Mouse (Mus musculus) neural tube, embryonic 14.5 days (tissue): ENCODE data around the gene Enkur. TPM values are rescaled to one million over a fixed set of nuclear protein-coding genes. Genes with fewer than 3 reads are reported as not detected.

Source experiments
- ATAC-seq: fragments of 200-750 bp; cut with Nextera tagmentation; 2 replicates; pipeline ENCODE4 v1.8.0; 2017; ENCODE audit warnings: low read depth, mild to moderate bottlenecking, moderate TSS enrichment, moderate library complexity
- H3K27ac ChIP-seq: fragments of 300-500 bp; sonication (generic); 2 replicates; pipeline ENCODE4 v1.5.1; 2014; ENCODE audit warnings: low read depth, mild to moderate bottlenecking, control low read depth, low read length, moderate library complexity, mixed read lengths
- H3K27me3 ChIP-seq: fragments of 300-500 bp; sonication (generic); 2 replicates; pipeline ENCODE4 v1.6.1; 2014; ENCODE audit warnings: low read length; ENCODE audit not compliant: control insufficient read depth, insufficient read depth
- H3K36me3 ChIP-seq: fragments of 300-500 bp; sonication (generic); 2 replicates; pipeline ENCODE4 v1.6.1; 2014; ENCODE audit warnings: low read length, mixed read lengths; ENCODE audit not compliant: control insufficient read depth, insufficient read depth
- H3K4me1 ChIP-seq: fragments of 300-500 bp; sonication (generic); 2 replicates; pipeline ENCODE4 v1.6.1; 2014; ENCODE audit warnings: low read length; ENCODE audit not compliant: control insufficient read depth, insufficient read depth
- H3K4me2 ChIP-seq: fragments of 300-500 bp; sonication (generic); 2 replicates; pipeline ENCODE4 v1.6.1; 2014; ENCODE audit warnings: mild to moderate bottlenecking, low read depth, low read length, control low read depth
- H3K4me3 ChIP-seq: fragments of 300-500 bp; sonication (generic); 2 replicates; pipeline ENCODE4 v1.5.1; 2014; ENCODE audit warnings: low read depth, low read length, control low read depth, mixed read lengths
- H3K9ac ChIP-seq: fragments of 300-500 bp; sonication (generic); replicated peaks from 2 replicates; pipeline ENCODE4 v1.6.1; 2014; ENCODE audit warnings: low read depth, mild to moderate bottlenecking, control low read depth, low read length, mixed read lengths
- H3K9me3 ChIP-seq: fragments of 300-500 bp; sonication (generic); 2 replicates; pipeline ENCODE4 v1.6.1; 2016; ENCODE audit warnings: low read length; ENCODE audit not compliant: control insufficient read depth
- WGBS: fragments of 180-500 bp; shearing (Covaris S2); extraction: QIAGEN DNeasy Blood & Tissue Kit; methylation state at CpG from one replicate; pipeline ENCODE4 v1.1.7; 2014; 5-methylcytosine and 5-hydroxymethylcytosine counted together
- polyA plus RNA-seq: library from polyadenylated mRNA; unstranded; fragments of >200 nt; fragmentation: Nextera tagmentation; extraction: Ambion mirVana; gene quantifications from 2 replicates; pipeline ENCODE4 v1.2.1, GENCODE M21; 2014

The Enkur gene
- polyA plus RNA-seq, 1 experiment from 2014 or later: 6.3 TPM

DNA sequence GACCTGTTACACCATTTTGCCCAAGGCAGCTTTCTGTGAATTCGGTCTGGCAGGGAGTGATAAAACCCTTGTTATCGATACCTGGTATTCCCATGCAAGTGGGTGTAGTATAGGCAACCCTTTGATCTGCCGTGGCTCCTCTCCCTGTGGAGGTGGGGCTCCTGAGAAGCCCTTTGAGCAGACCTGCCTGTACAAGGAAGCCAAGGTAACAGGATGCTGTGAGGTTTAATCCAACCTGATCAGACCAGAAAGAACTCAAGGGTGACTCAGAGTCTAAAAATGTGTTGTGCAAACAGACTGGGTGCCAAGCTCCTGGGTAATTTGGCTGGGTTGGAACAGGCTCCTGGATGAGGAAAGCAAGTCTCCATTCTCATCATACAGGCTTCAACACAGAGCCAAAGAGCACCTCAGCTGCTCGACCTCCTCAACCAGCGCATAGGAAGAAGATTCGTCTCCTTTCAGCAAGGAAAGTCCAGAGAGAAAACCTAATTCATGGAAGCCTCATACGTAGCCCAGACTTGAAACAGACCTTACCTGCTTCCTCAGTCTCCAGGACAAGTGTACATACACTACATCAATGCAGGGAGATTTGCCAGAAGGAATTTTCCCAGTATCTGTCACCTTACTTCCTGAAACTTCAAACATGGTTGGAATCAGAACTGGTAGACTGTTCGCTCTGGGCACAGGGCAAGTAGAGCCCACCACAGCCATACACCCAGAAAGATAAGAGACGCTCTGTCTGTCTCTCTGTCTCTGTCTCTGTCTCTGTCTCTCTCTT, 29.9 kb upstream of the Enkur start:
- Histone ChIP-seq H3K9me3 (no peaks in the 10 kb centered on the region), H3K4me1 (no peaks in the 10 kb centered on the region), H3K4me3 (no peak overlapping the region), H3K9ac (no peak overlapping the region), H3K4me2 (no peak overlapping the region), H3K36me3 (no peaks in the 10 kb centered on the region), H3K27me3 (no peaks in the 10 kb centered on the region), H3K27ac (no peak overlapping the region)
- no peak for ATAC-seq
- WGBS: 85% methylated on average over 9 of the region's 9 CpGs

DNA sequence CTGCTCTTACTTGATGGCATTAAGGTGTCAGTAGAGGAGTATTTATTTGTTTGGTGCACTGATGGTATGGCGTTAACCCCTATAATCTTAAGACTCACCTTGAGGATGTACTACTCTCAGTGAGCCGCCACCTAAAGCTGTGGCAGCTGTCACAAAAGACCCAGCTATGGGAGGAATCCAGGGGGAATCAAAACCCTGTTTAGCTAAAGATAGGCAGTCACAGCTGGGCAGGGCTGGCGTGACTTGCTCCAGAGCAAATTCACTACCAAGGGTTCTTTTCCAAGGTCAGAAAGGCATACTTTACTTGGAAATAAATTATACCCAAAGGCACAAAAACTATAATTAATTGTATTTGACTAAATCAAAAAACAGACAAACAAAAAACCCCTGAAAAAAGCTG, 26.0 kb upstream of the Enkur start:
- 84% methylated on average over 3 of the region's 3 CpGs for WGBS
- no peaks in the 10 kb centered on the region for H3K4me1 ChIP-seq
- H3K27me3 ChIP-seq: no peaks in the 10 kb centered on the region
- H3K36me3 ChIP-seq: no peaks in the 10 kb centered on the region
- no peak overlapping the region for H3K4me2 ChIP-seq
- H3K27ac ChIP-seq: no peak overlapping the region
- ATAC-seq: no peak
- no peaks in the 10 kb centered on the region for H3K9me3 ChIP-seq
- H3K9ac ChIP-seq: no peak overlapping the region
- no peak overlapping the region for H3K4me3 ChIP-seq

DNA sequence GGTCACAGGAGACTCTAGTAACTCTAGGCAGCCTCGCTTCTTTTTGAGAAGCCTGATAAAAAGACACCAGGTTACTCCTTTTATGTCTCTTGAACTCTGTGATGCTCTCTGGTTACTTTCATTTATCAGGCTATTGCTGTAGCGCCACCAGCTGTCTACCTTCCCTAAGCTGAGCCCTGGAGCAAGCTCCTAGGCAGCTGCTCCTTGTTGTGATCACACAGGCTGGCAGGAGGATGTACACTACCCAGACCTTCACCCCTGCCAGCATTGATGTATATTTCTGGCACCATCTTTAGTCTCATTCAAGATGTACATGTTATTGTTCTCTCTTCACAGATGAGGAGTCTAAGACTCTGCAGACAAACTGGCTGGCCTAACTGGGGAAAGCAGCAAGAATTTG, 25.1 kb upstream of the Enkur start:
- Histone ChIP-seq H3K36me3 (no peaks in the 10 kb centered on the region), H3K4me3 (no peak overlapping the region), H3K27ac (no peak overlapping the region), H3K4me2 (no peak overlapping the region), H3K4me1 (no peaks in the 10 kb centered on the region), H3K9ac (no peak overlapping the region), H3K9me3 (no peaks in the 10 kb centered on the region), H3K27me3 (no peaks in the 10 kb centered on the region)
- ATAC-seq: no peak
- WGBS: 74% methylated on average over 2 of the region's 2 CpGs

DNA sequence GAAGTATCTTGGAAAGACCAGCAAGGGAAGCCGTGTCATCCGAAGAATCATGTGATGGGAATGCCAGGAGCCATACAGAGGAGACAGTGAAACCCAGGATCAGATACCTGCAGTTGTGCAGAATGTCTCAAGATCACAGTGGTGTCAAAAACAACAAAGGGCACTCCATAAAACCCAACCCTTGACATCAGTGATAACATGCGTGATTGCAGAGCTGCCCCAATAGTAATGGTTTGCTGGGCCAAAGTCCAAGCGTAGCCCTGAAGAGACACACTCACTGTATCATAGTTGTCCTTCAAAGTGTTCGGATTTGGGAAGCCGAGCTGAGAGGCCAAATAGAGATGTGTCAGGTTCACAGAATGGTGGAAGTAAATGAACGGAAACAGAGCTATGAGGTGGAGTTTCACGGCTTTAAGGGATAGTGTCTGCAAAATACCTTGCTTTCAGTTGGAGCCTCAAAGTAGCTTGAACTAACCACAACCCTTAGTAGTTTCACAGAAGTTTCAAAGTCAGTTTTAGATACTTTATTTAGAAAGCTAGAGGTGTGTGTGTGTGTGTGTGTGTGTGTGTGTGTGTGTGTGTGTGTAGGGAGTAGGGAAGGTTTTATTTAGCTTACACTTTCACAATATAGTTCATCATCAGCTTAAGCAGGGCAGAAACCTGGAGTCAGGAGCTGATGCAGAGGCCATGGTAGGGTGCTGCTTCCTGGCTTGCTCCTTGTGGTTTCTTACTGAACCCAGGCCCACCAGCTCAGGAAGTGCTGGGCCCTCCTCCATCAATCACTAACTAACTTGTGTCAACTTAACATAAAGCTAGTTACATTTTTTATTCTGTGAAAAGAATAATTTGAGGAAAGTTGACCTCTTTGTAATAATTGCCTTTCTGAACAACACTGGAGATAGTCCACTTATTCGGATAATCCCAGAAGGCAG, 17.6 kb upstream of the Enkur start:
- H3K27me3 ChIP-seq: no peaks in the 10 kb centered on the region
- H3K4me1 ChIP-seq: no peaks in the 10 kb centered on the region
- H3K4me3 ChIP-seq: no peak overlapping the region
- no peaks in the 10 kb centered on the region for H3K36me3 ChIP-seq
- H3K9ac ChIP-seq: no peak overlapping the region
- no peak overlapping the region for H3K27ac ChIP-seq
- ATAC-seq: no peak
- no peaks in the 10 kb centered on the region for H3K9me3 ChIP-seq
- WGBS: 96% methylated on average over 9 of the region's 9 CpGs
- H3K4me2 ChIP-seq: no peak overlapping the region

DNA sequence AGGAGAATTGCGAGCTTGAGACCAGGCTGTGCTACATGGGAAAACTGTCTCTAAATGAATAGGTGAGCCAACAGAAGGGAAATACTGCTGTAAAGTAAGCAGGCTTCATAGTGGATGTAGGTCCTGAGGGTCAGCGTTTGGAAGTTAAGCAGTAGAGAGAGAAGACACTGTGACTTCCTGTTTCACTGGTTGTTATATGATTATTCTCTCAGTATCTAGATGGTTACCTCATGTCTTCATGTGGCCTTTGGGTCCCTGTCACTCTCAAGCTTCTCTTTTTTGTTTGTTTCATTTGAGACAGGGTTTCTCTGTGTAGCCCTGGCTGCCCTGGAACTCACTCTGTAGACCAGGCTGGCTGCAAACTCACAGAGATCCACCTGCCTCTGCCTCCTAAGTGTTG, 10.1 kb upstream of the Enkur start:
- no peak for ATAC-seq
- Histone ChIP-seq H3K4me3 (no peak overlapping the region), H3K9me3 (no peaks in the 10 kb centered on the region), H3K36me3 (no peaks in the 10 kb centered on the region), H3K4me1 (no peaks in the 10 kb centered on the region), H3K4me2 (no peak overlapping the region), H3K27me3 (no peaks in the 10 kb centered on the region), H3K9ac (no peak overlapping the region), H3K27ac (no peak overlapping the region)
- WGBS: 93% methylated on average over 2 of the region's 2 CpGs

DNA sequence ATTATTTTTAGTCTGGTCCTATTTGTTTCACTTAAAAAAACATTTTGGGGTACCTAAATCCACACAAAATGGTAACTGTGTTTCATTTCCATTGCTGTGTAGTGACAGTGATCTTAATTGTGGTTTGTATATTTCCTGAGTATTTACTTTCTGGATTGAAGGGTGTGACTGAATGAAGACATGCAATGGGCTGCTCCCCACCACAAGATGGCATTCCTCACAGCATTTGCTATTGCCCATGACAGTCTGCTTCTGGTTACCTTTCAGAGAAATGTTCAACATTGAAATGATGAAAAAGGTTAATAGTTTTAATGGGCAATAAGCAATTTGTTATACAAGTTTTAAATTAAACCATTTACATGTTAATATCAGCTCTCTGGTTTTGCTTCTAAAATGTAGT, 9.2 kb upstream of the Enkur start:
- Histone ChIP-seq H3K4me2 (no peak overlapping the region), H3K27me3 (no peaks in the 10 kb centered on the region), H3K27ac (no peak overlapping the region), H3K4me1 (no peaks in the 10 kb centered on the region), H3K9me3 (no peaks in the 10 kb centered on the region), H3K4me3 (no peak overlapping the region), H3K36me3 (no peaks in the 10 kb centered on the region), H3K9ac (no peak overlapping the region)
- no peak for ATAC-seq

DNA sequence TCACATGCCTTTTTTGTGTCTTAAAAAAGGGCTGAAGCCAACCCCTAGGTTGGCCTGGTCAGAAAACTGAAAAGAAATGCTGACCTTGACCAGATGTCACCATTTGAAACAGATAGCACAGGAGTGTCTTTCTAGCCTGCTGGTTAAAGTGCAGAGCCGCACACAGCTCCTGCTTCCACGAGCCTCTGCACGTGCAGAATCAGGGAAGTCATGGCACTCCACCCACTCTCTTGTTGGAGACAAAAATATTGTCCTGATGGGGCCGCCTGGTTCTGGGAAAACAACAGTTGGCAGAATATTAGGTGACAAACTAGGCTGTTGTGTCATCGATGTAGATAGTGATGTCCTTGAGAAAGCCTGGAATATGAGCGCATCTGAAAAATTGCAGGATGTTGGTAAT, 6.2 kb upstream of the Enkur start:
- H3K9ac ChIP-seq: no peak overlapping the region
- no peak for ATAC-seq

DNA sequence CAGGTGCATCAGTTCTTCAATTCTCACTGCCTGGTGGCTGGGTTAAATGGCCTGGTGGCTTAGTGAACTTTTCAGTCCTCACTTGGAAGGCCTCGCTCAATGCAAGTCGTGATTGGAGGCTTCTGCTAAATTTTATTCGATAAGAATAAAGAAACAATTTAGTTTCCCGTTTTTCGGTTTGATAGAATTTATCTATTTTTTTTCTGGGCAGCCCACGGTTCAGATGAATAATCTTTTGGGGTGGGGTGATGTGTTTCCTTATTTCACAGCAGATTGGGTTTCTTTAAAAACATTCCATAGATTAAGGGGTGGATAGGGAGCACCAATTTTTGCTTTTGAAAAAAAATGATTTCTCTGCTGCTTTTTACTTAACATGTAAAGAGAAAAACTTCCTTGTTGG, 1.1 kb upstream of the Enkur start:
- Histone ChIP-seq H3K4me1 (peaks cover 5% of the 10 kb centered on the region; the same call in 1 of the 2 replicates), H3K9ac (peak overlapping the region; percentile 70), H3K27me3 (no peaks in the 10 kb centered on the region), H3K9me3 (no peaks in the 10 kb centered on the region), H3K27ac (no peak overlapping the region), H3K36me3 (no peaks in the 10 kb centered on the region), H3K4me3 (peak overlapping the region; percentile 68), H3K4me2 (peak overlapping the region; percentile 60)
- WGBS: 48% methylated on average over 6 of the region's 6 CpGs
- no peak for ATAC-seq

More for the DNA sequence above, 6.2 kb upstream of the Enkur start:
- no peaks in the 10 kb centered on the region for H3K27me3 ChIP-seq
- H3K9me3 ChIP-seq: no peaks in the 10 kb centered on the region
- no peak overlapping the region for H3K4me3 ChIP-seq
- H3K36me3 ChIP-seq: no peaks in the 10 kb centered on the region
- WGBS: 83% methylated on average over 6 of the region's 6 CpGs
- peaks cover 3% of the 10 kb centered on the region; the same call in 1 of the 2 replicates for H3K4me1 ChIP-seq
- no peak overlapping the region for H3K4me2 ChIP-seq
- no peak overlapping the region for H3K27ac ChIP-seq

DNA sequence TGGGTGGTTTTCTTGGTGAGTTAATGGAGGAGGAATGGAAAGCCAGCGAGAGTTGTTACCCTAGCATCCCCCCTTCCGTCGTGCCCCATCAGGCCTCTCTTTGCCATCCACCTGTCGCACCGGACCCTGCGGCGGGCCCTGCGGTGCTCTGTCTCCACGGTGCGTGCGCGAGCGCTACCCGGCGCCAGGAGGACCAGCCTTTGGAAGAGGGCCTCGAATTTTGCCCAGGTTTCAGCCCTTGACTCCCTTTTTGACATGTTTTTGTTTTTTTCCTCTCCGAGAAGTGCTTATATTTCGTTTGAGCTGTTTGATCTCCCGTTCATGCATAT, 630 bp upstream of the Enkur start:
- WGBS: under 1% methylated on average over 19 of the region's 19 CpGs
- Histone ChIP-seq H3K9me3 (no peaks in the 10 kb centered on the region), H3K27ac (peak overlapping the region; percentile 78), H3K4me2 (peak overlapping the region; percentile 60), H3K4me3 (peak overlapping the region; percentile 68), H3K4me1 (peaks cover 5% of the 10 kb centered on the region; the same call in 1 of the 2 replicates), H3K27me3 (no peaks in the 10 kb centered on the region), H3K36me3 (no peaks in the 10 kb centered on the region), H3K9ac (peak overlapping the region; percentile 70)
- peak; percentile 92 for ATAC-seq
